Mouse (Mus musculus) forebrain, embryonic 10.5 days (tissue): Measurements from ENCODE around the gene Gzmf. TPM values are rescaled to one million over a fixed set of nuclear protein-coding genes. Genes with fewer than 3 reads are reported as not detected.
"Not testable (repeated sequence)": the region's sequence is repeated elsewhere in the genome, so short reads cannot be mapped to it uniquely, and the experiment has no call there.

Source experiments
- DNase-seq: peaks from one replicate; pipeline ENCODE4 v3.0.0-alpha.2; 2017; ENCODE audit warnings: low spot score; ENCODE audit errors: extremely low spot score
- H3K27ac ChIP-seq: fragments of 300-500 bp; sonication (generic); 2 replicates; pipeline ENCODE4 v1.5.1; 2016; ENCODE audit warnings: mild to moderate bottlenecking
- H3K27me3 ChIP-seq: fragments of 300-500 bp; sonication (generic); 2 replicates; pipeline ENCODE4 v1.6.1; 2016; ENCODE audit warnings: mild to moderate bottlenecking; ENCODE audit not compliant: poor library complexity, severe bottlenecking
- H3K36me3 ChIP-seq: fragments of 300-500 bp; sonication (generic); replicated peaks from 2 replicates; pipeline ENCODE4 v1.6.1; 2016; ENCODE audit warnings: mild to moderate bottlenecking, moderate library complexity
- H3K4me1 ChIP-seq: fragments of 300-500 bp; sonication (generic); 2 replicates; pipeline ENCODE4 v1.6.1; 2016
- H3K4me3 ChIP-seq: fragments of 300-500 bp; sonication (generic); 2 replicates; pipeline ENCODE4 v1.5.1; 2016; ENCODE audit warnings: mild to moderate bottlenecking, moderate library complexity
- H3K9me3 ChIP-seq: fragments of 300-500 bp; sonication (generic); 2 replicates; pipeline ENCODE4 v1.6.1; 2016; ENCODE audit warnings: mild to moderate bottlenecking, moderate library complexity
- WGBS: fragments of 180-500 bp; shearing (Covaris S2); methylation state at CpG from one replicate; pipeline ENCODE4 v1.1.7; 2016; 5-methylcytosine and 5-hydroxymethylcytosine counted together
- polyA plus RNA-seq: library from polyadenylated mRNA; unstranded; fragments of >200 nt; fragmentation: Nextera tagmentation; extraction: Ambion mirVana; gene quantifications from 2 replicates; pipeline ENCODE4 v1.2.1, GENCODE M21; 2016

Gzmf gene
- polyA plus RNA-seq, 1 experiment from 2014 or later = not detected

DNA sequence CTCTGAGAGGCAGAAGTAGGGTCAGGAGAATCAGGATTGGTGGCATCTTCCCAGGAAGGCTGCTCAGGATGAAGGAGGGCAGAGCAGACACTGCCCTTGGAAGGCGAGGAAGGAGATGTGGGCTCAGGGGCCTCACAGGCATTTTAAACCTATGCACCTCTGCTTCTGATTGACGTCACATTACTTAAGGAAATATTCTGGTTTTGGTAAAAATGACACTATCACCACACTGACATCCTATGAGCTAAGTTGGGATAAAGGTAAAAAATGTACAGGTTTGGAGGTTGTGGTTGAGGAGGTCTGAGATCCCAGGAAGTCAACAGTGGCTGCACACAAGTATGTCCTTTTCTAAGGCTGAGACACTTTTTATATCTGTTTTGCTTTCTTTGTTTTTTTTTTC, 51.7 kb downstream of the Gzmf start, which contains the start of gene Gzmg:
Gene Gzmg, minus strand, starts transcription at position 101 of the 400 bp plus-strand sequence.
- H3K27me3 ChIP-seq, H3K4me3 ChIP-seq, H3K4me1 ChIP-seq, H3K9me3 ChIP-seq, H3K36me3 ChIP-seq, H3K27ac ChIP-seq, DNase-seq: not testable (repeated sequence)
- 81% methylated on average over 2 of the region's 2 CpGs for WGBS

- no peak overlapping the region for H3K27ac ChIP-seq
- H3K36me3 ChIP-seq = no peaks in the 10 kb centered on the region
- no peaks in the 10 kb centered on the region for H3K4me1 ChIP-seq
- no peaks in the 10 kb centered on the region for H3K9me3 ChIP-seq
- DNase-seq = no peak
- H3K4me3 ChIP-seq = no peak overlapping the region
- 68% methylated on average over 2 of the region's 2 CpGs for WGBS
- no peaks in the 10 kb centered on the region for H3K27me3 ChIP-seq
These were observed 55.9 kb downstream of the Gzmf start for GRCm38 (mm10) chr14:56155340-56155739.

Other genes starting within 250 kb of the Gzmf start
- gene Mcpt1, start 193.4 kb downstream of the Gzmf start, polyA plus RNA-seq = not detected in 2 replicates
- gene Mcpt9, start 180.9 kb downstream of the Gzmf start, polyA plus RNA-seq = not detected in 2 replicates
- not detected in 2 replicates for gene Mcpt2, start 169.4 kb downstream of the Gzmf start, polyA plus RNA-seq
- gene Mcpt4, start 149.1 kb downstream of the Gzmf start, polyA plus RNA-seq = not detected in 2 replicates
- not detected in 2 replicates for gene Mcpt8, start 126.1 kb downstream of the Gzmf start, polyA plus RNA-seq
- 0.29 TPM in 1 of 2 replicates, not detected in the other for gene Ctsg, start 108.8 kb downstream of the Gzmf start, polyA plus RNA-seq
- not detected in 2 replicates for gene Gzme, start 90.8 kb downstream of the Gzmf start, polyA plus RNA-seq
- not detected in 2 replicates for gene Gzmd, start 78.8 kb downstream of the Gzmf start, polyA plus RNA-seq
- not detected in 2 replicates for gene Gzmg, start 51.8 kb downstream of the Gzmf start, polyA plus RNA-seq
- gene Gzmn, start 36.8 kb downstream of the Gzmf start, polyA plus RNA-seq = not detected in 2 replicates
- gene Gzmc, start 23.2 kb upstream of the Gzmf start, polyA plus RNA-seq = 0.36 TPM in 1 of 2 replicates, not detected in the other
- not detected in 2 replicates for gene Gzmb, start 50.8 kb upstream of the Gzmf start, polyA plus RNA-seq
- gene Atp12a, start 153.7 kb upstream of the Gzmf start, polyA plus RNA-seq = 0.05 TPM in 1 of 2 replicates, not detected in the other
- gene Rnf17, start 191.2 kb upstream of the Gzmf start, polyA plus RNA-seq = 1.8 and 2.1 TPM in 2 replicates